In genomic region chr11:83534143-83534542, GRCm38 (mm10) we compare ENCODE assay signal across 11 mouse cellular contexts. TPM values are rescaled to one million over a fixed set of nuclear protein-coding genes. Genes with fewer than 3 reads are reported as not detected.
DNase-seq lines count a peak whose midpoint lies in the region; ATAC-seq and TF ChIP-seq lines count a peak whose summit lies in the region.
"Had no signal": no experiment of that assay in that cellular context is flagged by ENCODE, and none has a peak within 500 bp of the region (broad histone marks: within the 10 kb centered on the region; RNA-seq: fewer than 3 reads in every experiment).

No protein-coding gene starts in this region.

- H3K27ac ChIP-seq in forebrain, embryonic 15.5 days (replicated peaks) = peak overlapping the region; percentile 8; the same call in 1 of the 2 replicates
- H3K27ac ChIP-seq in forebrain, embryonic 11.5 days (ENCODE audit: low read depth, low read length) = no peak overlapping the region
- H3K27ac ChIP-seq in hindbrain, postnatal 0 days = no peak overlapping the region
- no peak overlapping the region for H3K27ac ChIP-seq in hindbrain, embryonic 14.5 days
- H3K27ac ChIP-seq in intestine, postnatal 0 days (ENCODE audit: low read depth, low read length) = no peak overlapping the region
- H3K27ac ChIP-seq: liver, embryonic 12.5 days had no signal

- no peaks in the 10 kb centered on the region for H3K36me3 ChIP-seq in forebrain, embryonic 15.5 days
- H3K36me3 ChIP-seq in forebrain, embryonic 11.5 days (ENCODE audit: control insufficient read depth, insufficient read depth, low read length) = no peaks in the 10 kb centered on the region
- no peaks in the 10 kb centered on the region for H3K36me3 ChIP-seq in hindbrain, postnatal 0 days (ENCODE audit: insufficient read depth, low read length)
- no peaks in the 10 kb centered on the region for H3K36me3 ChIP-seq in hindbrain, embryonic 14.5 days (replicated peaks; ENCODE audit: control insufficient read depth, insufficient read depth)
- no peaks in the 10 kb centered on the region for H3K36me3 ChIP-seq in intestine, postnatal 0 days (ENCODE audit: control insufficient read depth, insufficient read depth)
- H3K36me3 ChIP-seq: liver, embryonic 12.5 days had no signal

- H3K9me3 ChIP-seq in forebrain, embryonic 15.5 days = no peaks in the 10 kb centered on the region
- no peaks in the 10 kb centered on the region for H3K9me3 ChIP-seq in forebrain, embryonic 11.5 days (ENCODE audit: control insufficient read depth, low read length)
- H3K9me3 ChIP-seq in hindbrain, postnatal 0 days (ENCODE audit: low read length) = no peaks in the 10 kb centered on the region
- no peaks in the 10 kb centered on the region for H3K9me3 ChIP-seq in hindbrain, embryonic 14.5 days (ENCODE audit: control insufficient read depth, low read length)
- H3K9me3 ChIP-seq in intestine, postnatal 0 days (ENCODE audit: control insufficient read depth) = no peaks in the 10 kb centered on the region
- H3K9me3 ChIP-seq: liver, embryonic 12.5 days had no signal

- H3K27me3 ChIP-seq in forebrain, embryonic 15.5 days = no peaks in the 10 kb centered on the region
- H3K27me3 ChIP-seq in forebrain, embryonic 11.5 days (ENCODE audit: control insufficient read depth, insufficient read depth, low read length) = no peaks in the 10 kb centered on the region
- H3K27me3 ChIP-seq in hindbrain, postnatal 0 days (ENCODE audit: insufficient read depth, low read length) = no peaks in the 10 kb centered on the region
- H3K27me3 ChIP-seq in hindbrain, embryonic 14.5 days (ENCODE audit: control insufficient read depth, insufficient read depth, low read length) = no peaks in the 10 kb centered on the region
- no peaks in the 10 kb centered on the region for H3K27me3 ChIP-seq in intestine, postnatal 0 days (replicated peaks; ENCODE audit: control insufficient read depth, insufficient read depth, low read length)
- H3K27me3 ChIP-seq: liver, embryonic 12.5 days had no signal

- WGBS in forebrain, embryonic 15.5 days = 79% methylated on average over 8 of the region's 8 CpGs
- WGBS in forebrain, embryonic 11.5 days = 87% methylated on average over 8 of the region's 8 CpGs
- WGBS in hindbrain, postnatal 0 days = 84% methylated on average over 8 of the region's 8 CpGs
- WGBS in hindbrain, embryonic 14.5 days = 85% methylated on average over 8 of the region's 8 CpGs
- 74% methylated on average over 8 of the region's 8 CpGs for WGBS in intestine, postnatal 0 days

- no peak overlapping the region for H3K4me3 ChIP-seq in forebrain, embryonic 15.5 days
- H3K4me3 ChIP-seq in forebrain, embryonic 11.5 days (ENCODE audit: low read depth, low read length) = no peak overlapping the region
- no peak overlapping the region for H3K4me3 ChIP-seq in hindbrain, postnatal 0 days (ENCODE audit: low read length)
- no peak overlapping the region for H3K4me3 ChIP-seq in hindbrain, embryonic 14.5 days (replicated peaks; ENCODE audit: low read length)
- no peak overlapping the region for H3K4me3 ChIP-seq in intestine, postnatal 0 days (ENCODE audit: low read depth, low read length)
- H3K4me3 ChIP-seq: liver, embryonic 12.5 days had no signal

- H3K9ac ChIP-seq in forebrain, embryonic 15.5 days (replicated peaks) = no peak overlapping the region; the same call in 1 of the 2 replicates
- H3K9ac ChIP-seq in forebrain, embryonic 11.5 days (ENCODE audit: low read length) = no peak overlapping the region
- H3K9ac ChIP-seq in hindbrain, postnatal 0 days (replicated peaks; ENCODE audit: low read length) = no peak overlapping the region
- no peak overlapping the region for H3K9ac ChIP-seq in hindbrain, embryonic 14.5 days
- no peak overlapping the region for H3K9ac ChIP-seq in intestine, postnatal 0 days (ENCODE audit: low read depth, low read length)
- H3K9ac ChIP-seq: liver, embryonic 12.5 days had no signal

- H3K4me1 ChIP-seq in forebrain, embryonic 15.5 days = peaks cover 12% of the 10 kb centered on the region
- H3K4me1 ChIP-seq in forebrain, embryonic 11.5 days (replicated peaks; ENCODE audit: control insufficient read depth, insufficient read depth, low read length) = no peaks in the 10 kb centered on the region
- no peaks in the 10 kb centered on the region for H3K4me1 ChIP-seq in hindbrain, postnatal 0 days (ENCODE audit: insufficient read depth, low read length)
- no peaks in the 10 kb centered on the region for H3K4me1 ChIP-seq in hindbrain, embryonic 14.5 days (replicated peaks; ENCODE audit: control insufficient read depth, insufficient read depth, low read length)
- no peaks in the 10 kb centered on the region for H3K4me1 ChIP-seq in intestine, postnatal 0 days (replicated peaks; ENCODE audit: control insufficient read depth, insufficient read depth, low read length)

- no peak for ATAC-seq in forebrain, embryonic 15.5 days (replicated peaks)
- no peak for ATAC-seq in forebrain, embryonic 11.5 days (replicated peaks; ENCODE audit: low FRiP score)
- no peak for ATAC-seq in hindbrain, postnatal 0 days
- ATAC-seq in hindbrain, embryonic 14.5 days (ENCODE audit: low FRiP score) = no peak
- no peak for ATAC-seq in intestine, postnatal 0 days
- ATAC-seq: liver, embryonic 12.5 days; midbrain, embryonic 16.5 days had no signal

- no peak for DNase-seq in forebrain, embryonic 11.5 days (ENCODE audit: low spot score)
- no peak for DNase-seq in hindbrain, postnatal 0 days (ENCODE audit: low spot score)
- DNase-seq in hindbrain, embryonic 14.5 days (ENCODE audit: low spot score) = no peak
- DNase-seq in CD4-positive helper T cell, adult 2 months (ENCODE audit: low read depth, low spot score) = peak; percentile 41
- no peak for DNase-seq in right cerebral cortex, postnatal 10 days (ENCODE audit: low spot score in 2 of 2)
- no peak for DNase-seq in gastrocnemius, postnatal 14 days

- intact Hi-C loops in gastrocnemius, postnatal 14 days (cut with DNase I; ENCODE audit: low total_unique reads) = no loop called here

- TF ChIP-seq CTCF in hindbrain, postnatal 0 days (IDR thresholded peaks at IDR 0.05; ENCODE audit: low read depth) = no peak
- TF ChIP-seq CTCF in intestine, postnatal 0 days (IDR thresholded peaks at IDR 0.05; ENCODE audit: low read depth) = no peak

- no peak overlapping the region for H3K4me2 ChIP-seq in forebrain, embryonic 15.5 days (replicated peaks)
- no peak overlapping the region for H3K4me2 ChIP-seq in forebrain, embryonic 11.5 days (ENCODE audit: low read depth, low read length, severe bottlenecking)
- H3K4me2 ChIP-seq in hindbrain, postnatal 0 days (ENCODE audit: low read depth, low read length) = peak overlapping the region; percentile 30
- H3K4me2 ChIP-seq in hindbrain, embryonic 14.5 days (replicated peaks) = no peak overlapping the region
- H3K4me2 ChIP-seq in intestine, postnatal 0 days (replicated peaks; ENCODE audit: low read depth) = peak overlapping the region; percentile 43; the same call in 1 of the 2 replicates
- H3K4me2 ChIP-seq: liver, embryonic 12.5 days had no signal

RNA-seq across cellular contexts. Expression of gene Ccl5, which starts 3.8 kb away (rescaled TPM):
- not detected in 2 replicates for polyA plus RNA-seq in forebrain, embryonic 15.5 days (2015; fragmentation: Nextera tagmentation; extraction: Ambion mirVana)
- polyA plus RNA-seq in forebrain, embryonic 11.5 days (2014; fragmentation: Nextera tagmentation; extraction: Ambion mirVana) = not detected in 2 replicates
- not detected in 2 replicates for total RNA-seq in hindbrain, postnatal 0 days (2014; rRNA removed)
- 0.38 TPM in 1 of 2 replicates, not detected in the other for polyA plus RNA-seq in hindbrain, postnatal 0 days (2015; fragmentation: Nextera tagmentation; extraction: Ambion mirVana)
- polyA plus RNA-seq in hindbrain, embryonic 14.5 days (2014; fragmentation: Nextera tagmentation; extraction: Ambion mirVana) = not detected in 2 replicates
- 1.8 and 2.4 TPM in 2 replicates for polyA plus RNA-seq in intestine, postnatal 0 days (2015; fragmentation: Nextera tagmentation; extraction: Ambion mirVana)
- not detected for total RNA-seq in gastrocnemius, postnatal 14 days (2021)
- polyA plus RNA-seq: midbrain, embryonic 16.5 days had no signal

RNA-seq across cellular contexts. Expression of gene Heatr9, which starts 12.2 kb away (rescaled TPM):
- not detected in 2 replicates for polyA plus RNA-seq in forebrain, embryonic 15.5 days (2015; fragmentation: Nextera tagmentation; extraction: Ambion mirVana)
- not detected in 2 replicates for polyA plus RNA-seq in forebrain, embryonic 11.5 days (2014; fragmentation: Nextera tagmentation; extraction: Ambion mirVana)
- total RNA-seq in hindbrain, postnatal 0 days (2014; rRNA removed) = not detected in 2 replicates
- not detected in 2 replicates for polyA plus RNA-seq in hindbrain, postnatal 0 days (2015; fragmentation: Nextera tagmentation; extraction: Ambion mirVana)
- not detected in 2 replicates for polyA plus RNA-seq in hindbrain, embryonic 14.5 days (2014; fragmentation: Nextera tagmentation; extraction: Ambion mirVana)
- polyA plus RNA-seq in intestine, postnatal 0 days (2015; fragmentation: Nextera tagmentation; extraction: Ambion mirVana) = not detected in 2 replicates
- not detected for total RNA-seq in gastrocnemius, postnatal 14 days (2021)
- total RNA-seq: hematopoietic stem cell, adult 5-6 weeks had no signal
- polyA plus RNA-seq: liver, embryonic 12.5 days; midbrain, embryonic 16.5 days had no signal

RNA-seq across cellular contexts. Expression of gene Ccl9, which starts 44.3 kb away (rescaled TPM):
- polyA plus RNA-seq in forebrain, embryonic 15.5 days (2015; fragmentation: Nextera tagmentation; extraction: Ambion mirVana) = 1.2 and 1.7 TPM in 2 replicates
- 1.1 and 1.3 TPM in 2 replicates for polyA plus RNA-seq in forebrain, embryonic 11.5 days (2014; fragmentation: Nextera tagmentation; extraction: Ambion mirVana)
- 0.97 and 1.9 TPM in 2 replicates for total RNA-seq in hindbrain, postnatal 0 days (2014; rRNA removed)
- 1.7 and 1.9 TPM in 2 replicates for polyA plus RNA-seq in hindbrain, postnatal 0 days (2015; fragmentation: Nextera tagmentation; extraction: Ambion mirVana)
- polyA plus RNA-seq in hindbrain, embryonic 14.5 days (2014; fragmentation: Nextera tagmentation; extraction: Ambion mirVana) = 2.1 and 2.9 TPM in 2 replicates
- polyA plus RNA-seq in intestine, postnatal 0 days (2015; fragmentation: Nextera tagmentation; extraction: Ambion mirVana) = 11.2 and 13.4 TPM in 2 replicates
- 1 to 10 TPM; 4.1 to 5.9 TPM for total RNA-seq in gastrocnemius, postnatal 14 days (2021)

RNA-seq across cellular contexts. Expression of gene Ccl6, which starts 58.7 kb away (rescaled TPM):
- polyA plus RNA-seq in forebrain, embryonic 15.5 days (2015; fragmentation: Nextera tagmentation; extraction: Ambion mirVana) = 1.5 and 2.4 TPM in 2 replicates
- polyA plus RNA-seq in forebrain, embryonic 11.5 days (2014; fragmentation: Nextera tagmentation; extraction: Ambion mirVana) = 0.80 and 0.89 TPM in 2 replicates
- total RNA-seq in hindbrain, postnatal 0 days (2014; rRNA removed) = 0.40 TPM in 1 of 2 replicates, not detected in the other
- polyA plus RNA-seq in hindbrain, postnatal 0 days (2015; fragmentation: Nextera tagmentation; extraction: Ambion mirVana) = 3.3 and 3.7 TPM in 2 replicates
- polyA plus RNA-seq in hindbrain, embryonic 14.5 days (2014; fragmentation: Nextera tagmentation; extraction: Ambion mirVana) = 2.5 and 3.1 TPM in 2 replicates
- 100 and 108 TPM in 2 replicates for polyA plus RNA-seq in intestine, postnatal 0 days (2015; fragmentation: Nextera tagmentation; extraction: Ambion mirVana)
- 1 to 10 TPM; 2.7 to 2.9 TPM for total RNA-seq in gastrocnemius, postnatal 14 days (2021)

Comparison
In these comparisons a context has a peak if more than half of its experiments do, and no peak if none do; other contexts are left out.
1. H3K4me2 ChIP-seq: peak in hindbrain, postnatal 0 days (single experiment) and intestine, postnatal 0 days (single experiment); none in forebrain, embryonic 15.5 days (single experiment), forebrain, embryonic 11.5 days (single experiment) and hindbrain, embryonic 14.5 days (single experiment).